Mouse (Mus musculus) liver, embryonic 14.5 days (tissue): ENCODE data around the gene Glycam1.

Experiments used
- CTCF ChIP-seq: IDR thresholded peaks from 2 replicates; pipeline ENCODE4 v1.5.1; 2016; ENCODE audit warnings: antibody characterized with exemption, low read depth, control low read depth
- EP300 ChIP-seq: IDR thresholded peaks from 2 replicates; pipeline ENCODE4 v1.6.1; 2016; ENCODE audit warnings: antibody characterized with exemption, low read depth

GRCm38 (mm10) chr15:103590779-103591178 lies 25.9 kb upstream of the Glycam1 start:
- TF ChIP-seq CTCF (no peak), EP300 (no peak)
